Mouse (Mus musculus) E14TG2a.4 (cell line): ENCODE measurements around the gene Pik3cb.

Source experiments
- CTCF ChIP-seq: conservative IDR thresholded peaks from 2 replicates; pipeline ENCODE4 v1.5.1; 2014; ENCODE audit warnings: low read length
- NANOG ChIP-seq: IDR thresholded peaks from 2 replicates; pipeline ENCODE4 v1.6.1; 2014; ENCODE audit warnings: borderline replicate concordance, low read length, mixed read lengths

- TF ChIP-seq CTCF: no peak
- no peak for TF ChIP-seq NANOG
Measured at GRCm38 (mm10) chr9:99182121-99182520, 41.7 kb upstream of the Pik3cb start.
